Mouse (Mus musculus) midbrain, postnatal 0 days (tissue): ENCODE measurements at regions not wholly inside any gene's neighbourhood (a gene's known extent, or its start where the extent isn't known, plus 50 kb on each side); places are given as distances from the start of the nearest gene placed in this dataset.

Source experiments
- ATAC-seq: fragments of 200-750 bp; cut with Nextera tagmentation; 2 replicates; pipeline ENCODE4 v1.8.0; 2017; ENCODE audit warnings: moderate number of reproducible peaks, mild to moderate bottlenecking, moderate TSS enrichment, moderate library complexity; ENCODE audit not compliant: low FRiP score
- DNase-seq: peaks from one replicate; pipeline ENCODE4 v3.0.0-alpha.2; 2015; ENCODE audit warnings: low spot score
- H3K27ac ChIP-seq: fragments of 300-500 bp; sonication (generic); 2 replicates; pipeline ENCODE4 v1.5.1; 2014; ENCODE audit warnings: low read depth, mild to moderate bottlenecking, low read length, mixed read lengths
- H3K27me3 ChIP-seq: fragments of 300-500 bp; sonication (generic); 2 replicates; pipeline ENCODE4 v1.6.1; 2014; ENCODE audit warnings: low read length, control low read depth, mixed read lengths; ENCODE audit not compliant: insufficient read depth
- H3K36me3 ChIP-seq: fragments of 300-500 bp; sonication (generic); 2 replicates; pipeline ENCODE4 v1.6.1; 2014; ENCODE audit warnings: low read length, control low read depth, mixed read lengths; ENCODE audit not compliant: insufficient read depth
- H3K4me1 ChIP-seq: fragments of 300-500 bp; sonication (generic); 2 replicates; pipeline ENCODE4 v1.6.1; 2014; ENCODE audit warnings: mild to moderate bottlenecking, control low read depth, antibody characterized with exemption, low read length, mixed read lengths; ENCODE audit not compliant: insufficient read depth
- H3K4me2 ChIP-seq: fragments of 300-500 bp; sonication (generic); 2 replicates; pipeline ENCODE4 v1.6.1; 2014; ENCODE audit warnings: low read depth, mild to moderate bottlenecking, low read length, mixed read lengths; ENCODE audit not compliant: poor library complexity, severe bottlenecking
- H3K4me3 ChIP-seq: fragments of 300-500 bp; sonication (generic); 2 replicates; pipeline ENCODE4 v1.5.1; 2014; ENCODE audit warnings: low read depth, mild to moderate bottlenecking, low read length, moderate library complexity
- H3K9ac ChIP-seq: fragments of 300-500 bp; sonication (generic); replicated peaks from 2 replicates; pipeline ENCODE4 v1.6.1; 2014; ENCODE audit warnings: mild to moderate bottlenecking, low read length, moderate library complexity, mixed read lengths; ENCODE audit not compliant: poor library complexity, severe bottlenecking
- H3K9me3 ChIP-seq: fragments of 300-500 bp; sonication (generic); 2 replicates; pipeline ENCODE4 v1.6.1; 2016; ENCODE audit warnings: low read length, control low read depth
- CTCF ChIP-seq: IDR thresholded peaks from 2 replicates; pipeline ENCODE4 v1.5.1; 2016; ENCODE audit warnings: antibody characterized with exemption, mild to moderate bottlenecking
- WGBS: fragments of 180-500 bp; shearing (Covaris S2); extraction: QIAGEN DNeasy Blood & Tissue Kit; methylation state at CpG from one replicate; pipeline ENCODE4 v1.1.7; 2014; 5-methylcytosine and 5-hydroxymethylcytosine counted together

- H3K27ac ChIP-seq = peak overlapping the region; percentile 44; the same call in 1 of the 2 replicates
- DNase-seq (peak; percentile 95), ATAC-seq (peak; percentile 80)
- H3K9ac ChIP-seq = 0 out of 2 replicates have a peak overlapping the region, but pooled peaks have one; percentile 1
- H3K4me2 ChIP-seq = no peak overlapping the region
- H3K4me1 ChIP-seq = peaks cover 5% of the 10 kb centered on the region; the same call in 1 of the 2 replicates
- WGBS = 33% methylated on average over 3 of the region's 3 CpGs
- H3K27me3 ChIP-seq = no peaks in the 10 kb centered on the region
- H3K4me3 ChIP-seq = no peak overlapping the region
- no peaks in the 10 kb centered on the region for H3K9me3 ChIP-seq
- no peaks in the 10 kb centered on the region for H3K36me3 ChIP-seq
- peak; percentile 89 for TF ChIP-seq CTCF
These were observed 138.8 kb upstream of the Prok2 start for GRCm38 (mm10) chr6:99864949-99865348.

DNA sequence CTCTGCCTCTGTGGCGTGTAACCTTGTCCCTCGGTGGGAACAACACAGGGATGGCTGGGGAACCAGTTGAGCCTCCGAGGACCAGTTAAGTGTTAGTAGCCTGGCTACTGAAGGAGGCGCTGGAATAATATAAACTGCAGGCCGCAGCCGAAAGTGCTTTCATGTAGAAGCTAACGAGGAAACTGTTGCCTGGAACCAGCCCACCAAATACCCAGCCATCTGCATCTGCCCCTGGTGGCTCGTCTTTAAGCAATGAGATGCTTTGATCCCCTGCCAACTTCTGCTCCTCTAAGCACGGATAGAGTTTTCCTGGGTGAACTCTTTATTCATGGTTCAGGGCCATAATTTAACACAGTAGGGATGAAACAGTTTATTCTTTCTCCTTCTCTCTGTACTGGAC lies 137.2 kb upstream of the Prok2 start:
- H3K27me3 ChIP-seq = no peaks in the 10 kb centered on the region
- DNase-seq (peak; percentile 88), ATAC-seq (no peak)
- no peaks in the 10 kb centered on the region for H3K9me3 ChIP-seq
- H3K27ac ChIP-seq = no peak overlapping the region
- H3K4me2 ChIP-seq = no peak overlapping the region
- H3K4me1 ChIP-seq = peaks cover 5% of the 10 kb centered on the region; the same call in 1 of the 2 replicates
- no peak overlapping the region; the same call in 1 of the 2 replicates for H3K9ac ChIP-seq
- H3K36me3 ChIP-seq = no peaks in the 10 kb centered on the region
- no peak overlapping the region for H3K4me3 ChIP-seq
- 36% methylated on average over 9 of the region's 9 CpGs for WGBS
- no peak for TF ChIP-seq CTCF

DNA sequence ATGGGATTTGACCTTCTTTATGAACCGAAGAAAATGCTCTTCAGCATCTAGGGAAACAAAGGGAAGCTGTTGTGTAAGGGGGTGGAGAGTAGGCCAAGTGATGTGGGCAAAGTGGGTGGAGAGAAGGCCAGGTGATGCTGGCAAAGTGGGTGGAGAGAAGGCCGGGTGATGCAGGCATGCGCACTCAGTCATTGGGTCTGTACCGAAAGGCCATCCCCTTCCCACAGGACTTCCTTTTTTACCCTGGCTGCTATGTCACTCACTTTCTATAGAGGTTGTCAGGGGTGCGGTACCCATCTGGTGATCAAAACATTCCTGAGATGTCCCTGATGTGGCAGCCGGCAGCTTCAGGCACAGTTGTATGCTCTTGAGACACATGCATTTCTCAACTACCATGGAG lies 131.2 kb upstream of the Prok2 start:
- Histone ChIP-seq H3K9me3 (no peaks in the 10 kb centered on the region), H3K4me1 (no peaks in the 10 kb centered on the region), H3K27ac (no peak overlapping the region), H3K4me3 (no peak overlapping the region), H3K27me3 (no peaks in the 10 kb centered on the region), H3K4me2 (no peak overlapping the region), H3K36me3 (no peaks in the 10 kb centered on the region), H3K9ac (no peak overlapping the region)
- ATAC-seq = no peak
- no peak for TF ChIP-seq CTCF
- WGBS = 86% methylated on average over 6 of the region's 6 CpGs
- DNase-seq = no peak

DNA sequence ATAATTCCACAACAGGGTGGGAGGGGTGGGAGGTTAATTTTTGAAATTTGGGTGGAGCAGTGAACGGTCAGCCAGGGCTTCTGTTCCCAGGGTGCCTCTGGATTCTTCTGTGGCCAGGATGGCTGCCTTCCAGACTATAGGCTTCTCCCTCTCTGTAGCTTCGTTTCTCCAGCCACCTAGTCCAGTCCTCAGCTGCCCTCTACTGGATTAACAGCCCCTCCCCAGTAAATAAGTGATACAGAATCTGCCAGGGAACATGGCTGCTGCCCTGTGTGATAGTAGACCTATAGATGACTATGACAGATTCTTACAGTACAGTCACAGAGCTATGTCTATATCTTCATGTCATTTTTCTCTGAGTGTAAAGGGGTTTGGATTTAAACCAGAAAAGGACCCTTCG lies 127.5 kb upstream of the Prok2 start:
- ATAC-seq (no peak), DNase-seq (peak; percentile 43)
- H3K9ac ChIP-seq = no peak overlapping the region
- H3K9me3 ChIP-seq = no peaks in the 10 kb centered on the region
- TF ChIP-seq CTCF = peak; percentile 63
- no peaks in the 10 kb centered on the region for H3K27me3 ChIP-seq
- 38% methylated on average over 3 of the region's 3 CpGs for WGBS
- H3K4me3 ChIP-seq = no peak overlapping the region
- H3K4me1 ChIP-seq = no peaks in the 10 kb centered on the region
- H3K4me2 ChIP-seq = no peak overlapping the region
- H3K27ac ChIP-seq = no peak overlapping the region
- H3K36me3 ChIP-seq = no peaks in the 10 kb centered on the region

DNA sequence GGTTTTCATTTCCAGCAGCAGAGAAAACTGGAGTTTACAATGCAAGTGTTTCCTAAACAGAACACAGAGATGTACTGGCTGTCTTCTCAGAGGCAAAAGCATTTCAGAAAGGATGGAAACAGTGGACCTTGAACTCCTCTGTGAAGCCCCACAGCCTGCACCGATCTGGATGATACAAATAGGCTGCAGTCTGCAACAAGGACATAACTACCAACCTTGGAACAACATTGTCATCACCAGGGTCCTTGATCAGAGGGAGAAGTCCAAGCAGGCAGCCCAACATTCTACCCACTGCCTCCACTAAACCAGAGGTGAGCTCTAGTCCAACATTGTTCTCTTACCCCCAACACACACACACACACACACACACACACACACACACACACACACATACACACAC lies 124.5 kb upstream of the Prok2 start:
- no peak for TF ChIP-seq CTCF
- H3K27ac ChIP-seq = no peak overlapping the region
- ATAC-seq = no peak
- no peak overlapping the region for H3K4me3 ChIP-seq
- no peak overlapping the region for H3K4me2 ChIP-seq
- 82% methylated on average over 1 of the region's 1 CpGs for WGBS
- no peaks in the 10 kb centered on the region for H3K4me1 ChIP-seq
- H3K27me3 ChIP-seq = no peaks in the 10 kb centered on the region
- H3K9ac ChIP-seq = no peak overlapping the region
- H3K9me3 ChIP-seq = no peaks in the 10 kb centered on the region
- no peak for DNase-seq
- no peaks in the 10 kb centered on the region for H3K36me3 ChIP-seq

GRCm38 (mm10) chr6:99845508-99845846 lies 119.3 kb upstream of the Prok2 start:
- WGBS = 42% methylated on average over 4 of the region's 4 CpGs
- Histone ChIP-seq H3K4me3 (no peak overlapping the region), H3K9ac (no peak overlapping the region), H3K27me3 (peaks cover 5% of the 10 kb centered on the region; the same call in 1 of the 2 replicates), H3K27ac (no peak overlapping the region), H3K4me1 (no peaks in the 10 kb centered on the region), H3K36me3 (no peaks in the 10 kb centered on the region), H3K9me3 (no peaks in the 10 kb centered on the region), H3K4me2 (no peak overlapping the region)
- no peak for ATAC-seq
- no peak for DNase-seq
- no peak for TF ChIP-seq CTCF
